Mouse (Mus musculus): ENCODE measurements around the gene Galm.
"Not testable (repeated sequence)": the region's sequence is repeated elsewhere in the genome, so short reads cannot be mapped to it uniquely, and the experiment has no call there.

Galm gene

DNA sequence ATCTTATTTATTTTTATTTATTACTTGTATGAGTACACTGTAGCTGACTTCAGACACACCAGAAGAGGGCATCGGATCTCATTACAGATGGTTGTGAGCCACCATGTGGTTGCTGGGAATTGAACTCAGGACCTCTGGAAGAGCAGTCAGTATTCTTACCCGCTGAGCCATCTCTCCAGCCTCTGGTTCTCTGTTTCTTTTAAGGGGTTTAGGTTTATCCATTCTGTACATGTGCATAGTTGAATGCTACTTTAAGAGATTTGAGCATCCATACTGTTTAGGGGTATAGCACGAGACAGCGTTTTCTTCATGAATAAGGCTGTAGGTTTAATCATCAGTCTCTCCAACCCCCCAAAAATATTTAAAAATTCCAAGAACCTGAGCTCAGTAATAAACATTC lies 86.7 kb downstream of the Galm start:
- DNase-seq (ENCODE audit: low spot score), result not testable (repeated sequence)

DNA sequence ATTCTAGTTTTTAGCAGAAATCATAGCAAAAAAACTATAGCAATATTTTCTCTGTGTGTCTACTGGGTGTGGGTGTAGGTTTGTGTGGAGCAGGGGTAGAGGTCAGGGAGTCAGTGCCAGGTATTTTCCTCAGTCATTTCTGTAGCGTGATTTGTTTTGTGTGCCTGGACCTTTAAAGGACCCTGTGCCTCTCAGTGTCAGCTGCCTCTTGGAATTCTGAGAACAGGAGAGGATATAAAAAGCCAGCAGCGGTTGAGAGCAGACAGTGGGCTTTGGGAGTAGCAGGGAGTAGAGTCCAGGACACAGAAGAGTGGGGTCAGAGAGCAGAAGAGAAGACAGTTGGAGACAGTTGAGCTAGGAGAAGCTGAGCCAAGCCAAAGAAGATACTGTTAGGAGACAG lies 92.9 kb downstream of the Galm start:
- DNase-seq (ENCODE audit: low spot score), result no peak

DNA sequence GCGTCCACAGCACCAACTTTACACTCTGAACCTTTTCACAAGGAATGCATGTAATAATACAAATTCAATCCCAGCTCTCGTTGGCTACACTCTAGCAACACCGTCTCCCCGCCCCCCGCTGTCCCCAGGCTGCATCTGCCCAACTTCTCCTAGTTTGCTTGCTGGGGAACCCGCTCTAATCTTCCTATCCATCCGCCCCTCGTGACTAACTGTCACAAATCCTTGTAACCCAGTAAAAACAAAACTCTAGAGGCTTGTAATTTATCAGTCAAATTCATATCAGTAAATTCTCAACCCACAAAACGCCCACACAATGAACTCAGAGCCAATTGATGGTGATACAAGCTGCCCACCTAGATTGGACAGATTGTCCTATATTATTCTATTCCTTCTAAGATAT lies 93.9 kb downstream of the Galm start:
- no peak for DNase-seq (ENCODE audit: low spot score)

DNA sequence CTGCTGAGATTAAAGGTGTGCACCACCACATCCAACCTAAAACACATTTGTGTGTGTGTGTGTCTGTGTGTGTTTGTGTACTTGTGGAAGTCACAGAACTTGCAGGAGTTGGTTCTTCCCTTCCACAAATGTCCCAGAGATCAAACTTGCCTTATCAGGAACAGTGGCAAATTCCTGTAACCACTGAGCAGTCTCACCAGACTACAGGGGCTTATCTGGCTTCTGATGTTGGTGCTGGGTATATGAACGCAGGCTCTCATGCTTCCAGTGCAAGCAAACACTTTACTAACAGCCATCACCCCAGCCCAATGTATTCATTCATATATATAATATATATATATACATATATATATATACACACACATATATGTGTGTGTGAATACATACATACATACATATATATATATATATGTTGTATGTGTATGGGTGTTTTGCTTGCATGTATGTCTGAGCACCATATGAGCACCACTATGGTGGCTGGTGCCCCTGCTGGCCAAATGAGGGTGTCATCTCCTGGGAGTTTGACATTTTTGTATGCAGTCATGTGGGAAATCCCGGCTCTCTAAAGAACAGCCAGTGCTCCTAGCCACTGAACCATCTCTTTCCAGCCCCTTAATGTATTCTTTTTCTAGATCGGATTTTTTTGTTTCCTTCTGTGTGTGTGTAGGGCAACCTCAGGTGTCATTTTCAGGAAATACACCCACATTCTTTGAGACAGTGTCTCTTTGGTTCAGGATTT lies 94.8 kb downstream of the Galm start:
- DNase-seq (ENCODE audit: low spot score), result no peak

DNA sequence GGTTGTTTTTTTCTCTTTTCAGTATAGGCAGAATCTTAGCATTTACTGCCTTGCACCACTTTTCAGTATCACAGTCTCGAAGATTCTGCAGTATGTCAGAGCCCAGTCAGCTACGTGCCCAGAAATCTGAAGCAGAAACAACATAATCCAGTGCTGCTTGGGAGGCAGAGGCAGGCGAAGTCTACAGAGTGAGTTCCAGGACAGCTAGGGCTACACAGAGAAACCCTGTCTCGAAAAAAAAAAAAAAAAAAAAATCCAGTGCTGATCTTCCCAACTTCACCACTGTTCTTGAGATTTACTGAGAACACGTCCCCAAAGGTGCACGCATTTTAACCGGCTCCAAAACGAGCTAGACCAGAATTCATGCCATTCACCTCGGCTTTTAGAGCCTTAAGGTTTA lies 96.6 kb downstream of the Galm start:
- DNase-seq (ENCODE audit: low spot score), result no peak

DNA sequence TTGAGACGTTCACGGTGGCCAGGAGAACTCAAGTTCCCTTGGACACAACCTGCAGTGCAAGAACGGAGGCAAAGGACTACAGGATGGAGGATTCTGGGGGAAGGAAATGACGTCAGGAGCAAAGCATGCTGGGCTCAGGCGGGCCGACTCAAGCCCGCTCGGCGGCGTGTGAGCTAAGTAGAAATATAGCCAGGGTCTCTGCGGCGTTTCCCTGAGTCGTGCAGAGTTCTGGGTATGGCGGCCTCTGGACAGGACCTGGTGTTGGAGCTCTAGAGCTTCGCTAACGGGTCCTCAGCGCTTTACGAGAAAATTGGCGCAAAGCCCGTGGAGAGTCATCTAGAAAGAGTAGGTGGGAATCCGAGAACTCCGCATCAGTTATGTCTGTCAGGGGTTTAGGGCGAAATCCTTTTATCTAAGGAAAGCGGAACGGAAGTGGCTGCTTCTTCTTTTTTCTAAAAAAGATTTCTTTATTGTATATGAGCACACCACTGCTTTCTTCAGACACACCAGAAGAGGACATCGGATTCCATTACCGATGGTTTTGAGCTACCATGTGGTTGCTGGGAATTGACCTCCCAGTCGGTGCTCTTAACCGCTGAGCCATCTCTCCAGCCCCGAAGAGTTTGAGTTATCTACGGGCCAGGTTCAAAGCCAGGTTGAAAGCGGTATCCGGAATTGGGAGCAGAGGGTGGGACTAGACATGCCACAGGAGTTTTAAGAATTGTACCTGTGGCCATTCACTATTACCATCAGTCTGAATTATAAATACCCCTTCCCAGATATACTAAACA lies 97.2 kb downstream of the Galm start, which contains the start of gene Gemin6:
Gene Gemin6, plus strand, starts transcription at position 116 of the 791 bp plus-strand sequence.
- peak; percentile 77 for DNase-seq (ENCODE audit: low spot score)

DNA sequence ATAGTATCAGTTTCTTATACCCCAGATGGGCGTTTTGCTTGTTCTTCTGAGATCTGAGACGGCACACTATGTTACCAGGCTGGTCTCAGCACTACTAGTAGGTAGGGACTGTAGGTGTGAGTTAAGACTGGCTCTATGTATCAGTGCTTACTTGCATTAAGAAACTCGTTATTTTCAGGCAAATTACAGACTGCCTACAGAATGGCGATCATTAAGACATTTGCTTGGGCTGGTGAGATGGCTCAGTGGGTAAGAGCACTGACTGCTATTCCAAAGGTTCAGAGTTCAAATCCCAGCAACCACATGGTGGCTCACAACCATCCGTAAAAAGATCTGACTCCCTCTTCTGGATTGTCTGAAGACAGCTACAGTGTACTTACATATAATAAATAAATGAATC lies 97.9 kb downstream of the Galm start:
- DNase-seq (ENCODE audit: low spot score), result not testable (repeated sequence)

DNA sequence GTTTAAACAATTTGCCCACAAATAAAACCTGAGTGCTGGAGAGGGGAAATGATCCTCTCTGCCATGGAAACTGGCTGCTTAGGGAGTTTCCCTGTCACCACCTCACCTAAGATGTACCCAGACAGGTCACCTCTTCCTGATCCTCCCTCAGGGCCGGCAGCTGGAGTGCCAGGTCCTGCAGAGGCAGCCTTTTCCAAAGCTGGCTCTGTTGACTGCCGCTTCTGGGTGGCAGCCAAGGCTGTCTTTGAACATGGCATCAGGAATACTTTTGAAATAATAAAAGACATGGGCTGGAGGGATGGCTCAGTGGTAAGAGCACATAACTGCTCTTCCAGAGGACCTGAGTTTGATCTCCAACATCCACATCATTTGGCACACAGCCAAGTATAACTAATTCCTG lies 102.1 kb downstream of the Galm start:
- DNase-seq (ENCODE audit: low spot score), result no peak

DNA sequence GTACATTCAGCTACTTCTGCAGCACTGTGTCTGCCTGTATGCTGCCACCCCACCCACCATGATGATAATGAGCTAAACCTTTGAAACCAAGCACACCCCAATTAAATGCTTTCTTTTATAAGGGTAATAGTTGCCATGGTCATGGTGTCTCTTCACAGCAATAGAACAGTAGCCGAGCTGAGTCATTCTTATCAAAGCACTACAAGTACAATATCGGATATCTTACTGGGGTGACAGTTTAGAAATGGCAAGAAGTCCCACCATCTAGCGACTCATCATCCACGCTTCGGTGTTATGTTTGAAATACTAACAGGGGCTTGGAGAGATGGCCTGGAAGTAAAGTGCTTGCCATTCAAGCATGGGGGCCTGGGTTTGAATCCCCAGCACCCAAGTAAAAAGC lies 106.6 kb downstream of the Galm start:
- no peak for DNase-seq (ENCODE audit: low spot score)

DNA sequence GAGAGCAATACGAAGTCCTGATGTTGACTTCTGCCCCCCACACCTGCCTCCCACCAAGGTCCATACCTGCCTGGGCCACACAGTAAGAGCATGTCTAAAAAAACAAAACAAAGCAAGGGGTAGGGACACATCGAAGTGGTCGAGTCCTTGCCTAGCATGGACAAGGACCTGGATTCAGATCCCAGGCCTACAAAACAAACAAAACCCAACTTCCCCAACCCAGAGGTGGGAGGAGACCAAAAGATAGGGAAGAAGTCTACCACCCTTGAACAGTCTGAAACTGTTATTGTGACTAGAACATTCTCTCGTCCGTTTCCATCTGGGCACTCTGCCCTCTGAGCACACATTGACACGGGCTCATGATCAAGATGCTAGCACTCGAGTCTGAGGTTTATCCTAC lies 107.1 kb downstream of the Galm start:
- no peak for DNase-seq (ENCODE audit: low spot score)

Data from ovary, postnatal 36 days (tissue).